Mouse (Mus musculus) embryonic facial prominence, embryonic 12.5 days (tissue): ENCODE data around the gene Cul1. TPM values are rescaled to one million over a fixed set of nuclear protein-coding genes. Genes with fewer than 3 reads are reported as not detected.
A peak's percentile ranks its signal among the peaks of the same experiment; 100 is the strongest.
"Not testable (repeated sequence)": the region's sequence is repeated elsewhere in the genome, so short reads cannot be mapped to it uniquely, and the experiment has no call there.

Experiments
- ATAC-seq: fragments of 200-750 bp; cut with Nextera tagmentation; 2 replicates; pipeline ENCODE4 v1.8.0; 2017; ENCODE audit not compliant: insufficient number of reproducible peaks, insufficient read depth, low FRiP score, low TSS enrichment
- H3K27ac ChIP-seq: fragments of 300-500 bp; sonication (generic); 2 replicates; pipeline ENCODE4 v1.5.1; 2016; ENCODE audit warnings: mild to moderate bottlenecking
- H3K27me3 ChIP-seq: fragments of 300-500 bp; sonication (generic); 2 replicates; pipeline ENCODE4 v1.6.1; 2016; ENCODE audit warnings: mild to moderate bottlenecking, moderate library complexity
- H3K36me3 ChIP-seq: fragments of 300-500 bp; sonication (generic); 2 replicates; pipeline ENCODE4 v1.6.1; 2016; ENCODE audit warnings: mild to moderate bottlenecking
- H3K4me1 ChIP-seq: fragments of 300-500 bp; sonication (generic); 2 replicates; pipeline ENCODE4 v1.6.1; 2016
- H3K4me2 ChIP-seq: fragments of 300-500 bp; sonication (generic); replicated peaks from 2 replicates; pipeline ENCODE4 v1.6.1; 2016; ENCODE audit warnings: mild to moderate bottlenecking, moderate library complexity
- H3K4me3 ChIP-seq: fragments of 300-500 bp; sonication (generic); 2 replicates; pipeline ENCODE4 v1.5.1; 2016; ENCODE audit warnings: mild to moderate bottlenecking
- H3K9ac ChIP-seq: fragments of 300-500 bp; sonication (generic); 2 replicates; pipeline ENCODE4 v1.6.1; 2016; ENCODE audit warnings: mild to moderate bottlenecking, moderate library complexity
- H3K9me3 ChIP-seq: fragments of 300-500 bp; sonication (generic); 2 replicates; pipeline ENCODE4 v1.6.1; 2016; ENCODE audit warnings: mild to moderate bottlenecking, moderate library complexity
- WGBS: fragments of 180-500 bp; shearing (Covaris S2); methylation state at CpG from one replicate; pipeline ENCODE4 v1.1.7; 2016; 5-methylcytosine and 5-hydroxymethylcytosine counted together
- polyA plus RNA-seq: library from polyadenylated mRNA; unstranded; fragments of >200 nt; fragmentation: Nextera tagmentation; extraction: Ambion mirVana; gene quantifications from 2 replicates; pipeline ENCODE4 v1.2.1, GENCODE M21; 2016

The Cul1 gene
- polyA plus RNA-seq = 149 and 167 TPM in 2 replicates

- ATAC-seq = no peak
- 45% methylated on average over 2 of the region's 2 CpGs for WGBS
Measured at GRCm38 (mm10) chr6:47453098-47453497, at the start of gene Cul1. Gene Cul1, plus strand, starts transcription at chr6:47453398.

GRCm38 (mm10) chr6:47404419-47405382 is 48.5 kb upstream of the Cul1 start:
- H3K4me1 ChIP-seq = peaks cover 3% of the 10 kb centered on the region; the same call in 1 of the 2 replicates
- no peaks in the 10 kb centered on the region for H3K27me3 ChIP-seq
- H3K27ac ChIP-seq = 0 out of 2 replicates have a peak overlapping the region, but pooled peaks have one; percentile 17
- H3K4me3 ChIP-seq = no peak overlapping the region
- 68% methylated on average over 11 of the region's 11 CpGs for whole genome bisulfite sequencing
- ATAC-seq = no peak
- H3K36me3 ChIP-seq = no peaks in the 10 kb centered on the region
- no peak overlapping the region for H3K4me2 ChIP-seq
- H3K9ac ChIP-seq = no peak overlapping the region
- no peaks in the 10 kb centered on the region for H3K9me3 ChIP-seq

More at GRCm38 (mm10) chr6:47453098-47453497, at the start of gene Cul1:
- no peaks in the 10 kb centered on the region for H3K36me3 ChIP-seq
- peaks cover 7% of the 10 kb centered on the region for H3K4me1 ChIP-seq
- H3K27me3 ChIP-seq = no peaks in the 10 kb centered on the region
- peak within 1 kb of the TSS; percentile 99 for H3K9ac ChIP-seq
- H3K4me2 ChIP-seq = peak within 1 kb of the TSS; percentile 61
- H3K4me3 ChIP-seq = peak within 1 kb of the TSS; percentile 88
- no peaks in the 10 kb centered on the region for H3K9me3 ChIP-seq
- peak within 1 kb of the TSS; percentile 98 for H3K27ac ChIP-seq

- Histone ChIP-seq H3K9ac (no peak overlapping the region), H3K4me1 (no peaks in the 10 kb centered on the region), H3K9me3 (no peaks in the 10 kb centered on the region), H3K4me2 (no peak overlapping the region), H3K27me3 (no peaks in the 10 kb centered on the region), H3K36me3 (no peaks in the 10 kb centered on the region), H3K27ac (no peak overlapping the region), H3K4me3 (no peak overlapping the region)
- no peak for ATAC-seq
- 36% methylated on average over 4 of the region's 4 CpGs for WGBS
Measured at GRCm38 (mm10) chr6:47412886-47413606, 40.2 kb upstream of the Cul1 start.

GRCm38 (mm10) chr6:47413656-47414055 is 39.5 kb upstream of the Cul1 start:
- no peaks in the 10 kb centered on the region for H3K36me3 ChIP-seq
- no peak overlapping the region for H3K4me3 ChIP-seq
- H3K9ac ChIP-seq = no peak overlapping the region
- H3K27ac ChIP-seq = no peak overlapping the region
- no peak overlapping the region for H3K4me2 ChIP-seq
- ATAC-seq = no peak
- H3K4me1 ChIP-seq = no peaks in the 10 kb centered on the region
- WGBS = 27% methylated on average over 2 of the region's 2 CpGs
- H3K9me3 ChIP-seq = no peaks in the 10 kb centered on the region
- H3K27me3 ChIP-seq = no peaks in the 10 kb centered on the region

- no peak for ATAC-seq
- Histone ChIP-seq H3K9ac (no peak overlapping the region), H3K36me3 (no peaks in the 10 kb centered on the region), H3K4me1 (no peaks in the 10 kb centered on the region), H3K9me3 (no peaks in the 10 kb centered on the region), H3K4me3 (no peak overlapping the region), H3K27ac (no peak overlapping the region), H3K27me3 (no peaks in the 10 kb centered on the region), H3K4me2 (no peak overlapping the region)
- WGBS = 66% methylated on average over 3 of the region's 3 CpGs
Measured at GRCm38 (mm10) chr6:47418691-47419090, 34.5 kb upstream of the Cul1 start.

- no peak overlapping the region for H3K4me2 ChIP-seq
- H3K27ac ChIP-seq = no peak overlapping the region
- H3K4me3 ChIP-seq = no peak overlapping the region
- no peaks in the 10 kb centered on the region for H3K27me3 ChIP-seq
- ATAC-seq = no peak
- H3K9ac ChIP-seq = no peak overlapping the region
- H3K9me3 ChIP-seq = no peaks in the 10 kb centered on the region
- no peaks in the 10 kb centered on the region for H3K4me1 ChIP-seq
- no peaks in the 10 kb centered on the region for H3K36me3 ChIP-seq
Measured at GRCm38 (mm10) chr6:47420156-47420555, 33.0 kb upstream of the Cul1 start.

GRCm38 (mm10) chr6:47421221-47421620 is 32.0 kb upstream of the Cul1 start:
- no peak overlapping the region for H3K9ac ChIP-seq
- WGBS = 85% methylated on average over 1 of the region's 1 CpGs
- no peaks in the 10 kb centered on the region for H3K36me3 ChIP-seq
- no peak overlapping the region for H3K27ac ChIP-seq
- H3K4me3 ChIP-seq = no peak overlapping the region
- no peaks in the 10 kb centered on the region for H3K4me1 ChIP-seq
- no peaks in the 10 kb centered on the region for H3K9me3 ChIP-seq
- no peak for ATAC-seq
- H3K4me2 ChIP-seq = no peak overlapping the region
- no peaks in the 10 kb centered on the region for H3K27me3 ChIP-seq

- Histone ChIP-seq H3K4me1 (no peaks in the 10 kb centered on the region), H3K4me2 (no peak overlapping the region), H3K4me3 (no peak overlapping the region), H3K27me3 (no peaks in the 10 kb centered on the region), H3K27ac (no peak overlapping the region), H3K9ac (no peak overlapping the region), H3K36me3 (no peaks in the 10 kb centered on the region), H3K9me3 (no peaks in the 10 kb centered on the region)
- ATAC-seq = no peak
- WGBS = 66% methylated on average over 1 of the region's 1 CpGs
Measured at GRCm38 (mm10) chr6:47426136-47426535, 27.1 kb upstream of the Cul1 start.

GRCm38 (mm10) chr6:47426556-47426955 is 26.6 kb upstream of the Cul1 start:
- H3K4me2 ChIP-seq, H3K9me3 ChIP-seq, H3K36me3 ChIP-seq, H3K27ac ChIP-seq, H3K4me1 ChIP-seq, H3K4me3 ChIP-seq, H3K27me3 ChIP-seq, H3K9ac ChIP-seq, ATAC-seq: not testable (repeated sequence)
- WGBS = 87% methylated on average over 4 of the region's 4 CpGs

- H3K27ac ChIP-seq, H3K4me2 ChIP-seq, H3K27me3 ChIP-seq, ATAC-seq, H3K9me3 ChIP-seq, H3K4me1 ChIP-seq, H3K36me3 ChIP-seq, H3K9ac ChIP-seq, H3K4me3 ChIP-seq: not testable (repeated sequence)
- 93% methylated on average over 12 of the region's 12 CpGs for WGBS
Measured at GRCm38 (mm10) chr6:47432795-47433194, 20.4 kb upstream of the Cul1 start.

- Histone ChIP-seq H3K36me3 (no peaks in the 10 kb centered on the region), H3K4me3 (no peak overlapping the region), H3K27me3 (no peaks in the 10 kb centered on the region), H3K4me1 (no peaks in the 10 kb centered on the region), H3K9me3 (no peaks in the 10 kb centered on the region), H3K9ac (no peak overlapping the region), H3K27ac (no peak overlapping the region), H3K4me2 (no peak overlapping the region)
- ATAC-seq = no peak
- 78% methylated on average over 2 of the region's 2 CpGs for WGBS
Measured at GRCm38 (mm10) chr6:47440080-47440479, 13.1 kb upstream of the Cul1 start.

- Histone ChIP-seq H3K27me3 (no peaks in the 10 kb centered on the region), H3K36me3 (no peaks in the 10 kb centered on the region), H3K27ac (no peak overlapping the region), H3K4me2 (no peak overlapping the region), H3K9me3 (no peaks in the 10 kb centered on the region), H3K4me1 (no peaks in the 10 kb centered on the region), H3K9ac (no peak overlapping the region), H3K4me3 (no peak overlapping the region)
- no peak for ATAC-seq
- WGBS = 89% methylated on average over 1 of the region's 1 CpGs
Measured at GRCm38 (mm10) chr6:47447658-47448057, 5.5 kb upstream of the Cul1 start.
